Mouse (Mus musculus) cerebellum, adult 9-10 months (tissue): ENCODE measurements around the gene Dazap1.

Experiments
- DNase-seq: peaks from one replicate; pipeline ENCODE4 v3.0.0; 2022

Dazap1 gene

DNA sequence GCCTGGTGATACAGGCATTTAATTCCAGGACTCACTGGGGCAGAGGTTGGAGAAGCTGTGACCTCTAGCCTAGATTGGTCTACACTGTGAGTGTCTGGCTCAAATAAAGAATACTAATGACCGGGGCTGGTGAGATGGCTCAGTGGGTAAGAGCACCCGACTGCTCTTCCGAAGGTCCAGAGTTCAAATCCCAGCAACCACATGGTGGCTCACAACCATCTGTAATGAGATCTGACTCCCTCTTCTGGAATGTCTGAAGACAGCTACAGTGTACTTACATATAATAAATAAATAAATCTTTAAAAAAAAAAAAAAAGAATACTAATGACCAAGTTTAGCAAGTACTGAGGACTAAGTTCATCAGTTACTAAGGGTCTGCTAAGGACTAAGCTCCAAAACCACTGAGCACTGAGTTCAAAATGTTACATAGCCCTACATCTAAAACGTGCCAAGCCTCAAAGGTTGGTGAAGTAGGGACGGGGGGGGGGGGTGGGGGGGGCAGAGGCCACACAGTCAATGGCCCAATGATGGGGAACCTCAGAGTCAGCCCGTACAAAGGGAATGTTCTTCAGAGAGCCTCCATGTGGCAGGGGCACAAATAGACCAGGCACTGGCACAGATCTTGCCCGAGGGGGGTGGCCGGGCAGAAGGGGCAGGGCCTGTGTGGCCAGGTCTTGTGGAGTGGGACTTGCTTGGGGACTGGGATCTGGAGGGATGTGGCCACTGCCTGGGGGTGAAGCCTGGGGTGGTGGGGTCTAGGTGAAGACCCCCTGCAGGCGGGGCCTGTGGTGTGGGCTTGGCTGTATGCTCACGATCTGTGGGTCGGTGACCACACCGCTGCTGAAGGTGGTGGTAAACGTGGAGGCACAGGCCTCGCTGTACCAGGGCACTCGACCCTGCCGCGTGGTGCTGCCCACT is 63.1 kb downstream of the Dazap1 start:
- no peak for DNase-seq

GRCm38 (mm10) chr10:80325045-80325444 is 63.8 kb downstream of the Dazap1 start:
- peak; percentile 71 for DNase-seq

DNA sequence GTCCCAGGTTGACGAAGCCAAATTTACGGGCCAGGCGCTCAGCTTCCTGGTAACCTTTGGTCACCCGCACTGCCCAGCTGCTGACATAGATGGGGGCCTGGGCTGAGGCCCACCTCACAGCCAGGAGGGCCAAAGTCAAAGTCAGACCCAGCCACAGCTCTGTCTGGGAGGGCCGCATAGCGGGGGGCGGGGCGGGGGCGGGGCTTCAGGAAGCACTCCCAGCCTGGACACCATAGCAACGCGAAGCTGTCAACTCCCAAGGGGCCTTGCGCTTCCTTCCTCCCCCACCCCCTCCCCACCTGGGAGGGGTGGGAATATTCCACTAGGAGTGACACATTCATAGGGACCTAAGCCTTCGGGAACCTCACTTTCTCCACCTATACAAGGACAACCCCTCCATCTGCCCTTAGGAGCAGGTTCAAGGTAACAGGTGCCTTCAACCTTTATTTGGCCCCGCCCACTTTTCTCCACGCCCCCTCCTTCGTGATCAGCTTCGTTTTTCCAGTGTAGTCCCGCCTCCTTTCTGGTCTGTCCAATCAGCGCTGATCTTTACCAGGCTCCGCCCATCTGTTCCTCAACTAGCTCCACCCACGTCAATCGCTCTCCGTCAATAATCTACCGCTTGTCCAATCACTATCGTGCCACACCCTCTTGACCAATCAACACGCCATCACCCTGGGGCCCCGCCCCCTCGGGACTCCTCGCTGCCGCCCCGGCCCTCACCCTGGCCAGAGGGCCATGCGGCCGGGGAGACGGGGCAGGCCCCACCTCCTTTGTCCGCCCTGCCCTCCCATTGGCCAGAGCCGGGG is 68.2 kb downstream of the Dazap1 start, which contains the start of the genes Pcsk4 and Reep6:
Gene Pcsk4, minus strand, starts transcription at position 226 of the 809 bp plus-strand sequence.
Gene Reep6, plus strand, starts transcription at position 681 of the 809 bp plus-strand sequence.
- peak; percentile 98 for DNase-seq

DNA sequence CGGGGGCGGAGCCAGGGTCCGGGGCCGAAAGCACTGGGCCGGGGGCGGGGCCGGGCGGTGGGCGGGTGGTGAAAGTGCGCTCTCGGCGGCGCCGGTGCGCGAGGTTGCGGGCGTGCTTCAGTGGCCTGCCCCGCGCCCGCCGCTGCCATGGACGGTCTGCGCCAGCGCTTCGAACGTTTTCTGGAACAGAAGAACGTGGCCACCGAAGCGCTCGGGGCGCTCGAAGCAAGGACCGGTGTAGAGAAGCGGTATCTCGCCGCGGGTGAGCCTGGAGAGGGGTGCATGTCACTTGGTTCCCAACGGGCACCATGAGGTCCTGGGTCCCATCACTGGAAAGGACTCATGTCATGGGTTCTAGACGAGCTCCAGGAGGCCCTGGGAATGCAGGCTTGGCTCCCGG is 68.8 kb downstream of the Dazap1 start:
- DNase-seq: peak; percentile 64

DNA sequence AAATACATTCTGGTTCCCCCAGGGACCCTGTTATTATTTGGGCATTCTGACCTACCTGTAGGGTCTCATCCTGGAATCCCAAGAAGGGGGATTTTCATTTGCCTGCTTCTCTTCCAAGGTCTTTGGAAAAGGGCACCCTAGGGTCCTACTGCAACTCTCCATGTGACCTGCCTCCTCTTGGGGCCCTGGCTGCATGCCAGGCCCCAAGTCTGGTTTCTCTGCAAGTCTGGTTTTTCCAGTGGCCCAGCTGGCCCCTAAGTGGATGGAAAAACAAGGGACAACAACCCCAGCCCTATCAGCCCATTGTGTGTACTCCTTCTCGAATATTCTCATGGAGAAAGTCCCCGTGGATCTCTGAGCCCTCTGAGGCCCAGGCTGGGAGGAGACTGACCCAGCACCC is 69.6 kb downstream of the Dazap1 start:
- DNase-seq: no peak

- no peak for DNase-seq
Observed at GRCm38 (mm10) chr10:80331636-80332524, 70.6 kb downstream of the Dazap1 start.

GRCm38 (mm10) chr10:80332525-80332989 is 71.3 kb downstream of the Dazap1 start:
- DNase-seq: peak; percentile 83

DNA sequence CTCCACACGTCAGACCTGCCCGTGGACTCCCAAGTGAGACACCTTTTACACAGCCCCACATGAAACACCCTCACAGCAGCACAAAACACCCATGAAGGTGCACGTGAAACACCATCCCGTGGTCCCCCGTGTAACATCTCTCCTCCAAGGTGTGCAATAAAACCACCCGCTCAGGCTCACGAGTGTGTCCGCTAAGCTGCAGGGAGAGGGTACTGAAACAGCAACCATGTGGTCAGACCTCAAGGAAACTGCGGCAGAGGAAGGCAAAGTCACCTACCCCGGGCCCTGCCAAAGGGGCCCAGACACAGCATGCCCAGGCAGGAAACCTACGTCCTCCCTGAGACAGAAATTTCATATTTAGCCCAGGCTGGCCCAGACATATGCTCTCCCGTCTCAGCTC is 75.0 kb downstream of the Dazap1 start:
- no peak for DNase-seq
